Mouse (Mus musculus): ENCODE measurements at regions not wholly inside any gene's neighbourhood (a gene's known extent, or its start where the extent isn't known, plus 50 kb on each side); places are given as distances from the start of the nearest gene placed in this dataset.
A peak's percentile ranks its signal among the peaks of the same experiment; 100 is the strongest.

DNA sequence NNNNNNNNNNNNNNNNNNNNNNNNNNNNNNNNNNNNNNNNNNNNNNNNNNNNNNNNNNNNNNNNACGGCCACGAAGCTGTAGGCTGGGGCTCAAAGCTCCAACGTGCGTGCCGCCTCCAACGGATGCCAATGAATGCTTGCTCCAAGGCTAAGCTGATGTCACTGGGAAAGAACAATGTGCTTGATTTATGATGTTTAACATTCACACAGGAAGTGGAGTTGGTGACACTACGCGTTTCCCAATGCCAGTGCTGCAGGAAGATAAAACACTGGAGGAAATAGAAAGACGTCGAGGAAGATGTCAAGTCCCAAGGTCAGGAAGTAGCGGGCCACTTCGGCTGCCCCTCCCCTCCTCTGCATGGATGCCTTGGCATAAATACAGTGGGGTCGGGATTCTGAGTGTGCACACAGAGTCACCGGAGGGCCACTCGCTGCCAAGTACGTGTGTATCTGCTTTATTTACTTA is 180.7 kb upstream of the Azi2 start:
- 75% methylated on average over 16 of the region's 16 CpGs for WGBS
- Histone ChIP-seq H3K4me3 (no peak overlapping the region), H3K27ac (no peak overlapping the region), H3K9ac (no peak overlapping the region), H3K4me2 (replicated peaks) (no peak overlapping the region), H3K27me3 (no peaks in the 10 kb centered on the region), H3K9me3 (no peaks in the 10 kb centered on the region; the same call in 1 of the 2 replicates), H3K4me1 (no peaks in the 10 kb centered on the region), H3K36me3 (no peaks in the 10 kb centered on the region)
- no peak for ATAC-seq (ENCODE audit: low FRiP score, low read depth)

DNA sequence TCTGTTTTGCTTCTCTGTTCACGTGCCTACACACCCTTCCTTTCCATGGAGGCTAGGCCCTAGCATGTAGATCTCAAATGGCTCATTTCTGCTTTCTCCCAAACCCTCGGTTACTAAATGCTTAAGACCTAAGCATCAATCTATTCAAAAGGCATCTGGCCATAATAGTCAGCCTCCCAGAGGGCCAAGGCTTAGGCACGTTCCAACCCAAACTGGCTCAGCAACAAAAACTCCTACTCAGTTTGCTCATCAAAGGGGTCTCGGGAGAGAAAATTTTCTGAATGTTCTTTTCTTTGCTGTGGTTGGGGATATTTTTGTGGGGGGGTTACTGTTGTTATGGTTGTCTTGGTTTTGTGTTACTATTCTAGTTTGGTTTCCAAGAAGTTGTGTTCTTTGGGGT is 196.8 kb upstream of the Azi2 start:
- ATAC-seq (ENCODE audit: low FRiP score, low read depth): no peak
- Histone ChIP-seq H3K27ac (no peak overlapping the region), H3K27me3 (no peaks in the 10 kb centered on the region), H3K9ac (no peak overlapping the region), H3K36me3 (no peaks in the 10 kb centered on the region), H3K4me2 (replicated peaks) (no peak overlapping the region), H3K9me3 (no peaks in the 10 kb centered on the region), H3K4me3 (no peak overlapping the region), H3K4me1 (0 out of 2 replicates have a peak, but pooled peaks cover 3% of the 10 kb centered on the region)
- 64% methylated on average over 4 of the region's 4 CpGs for WGBS

GRCm38 (mm10) chr9:117836696-117837380 is 203.5 kb upstream of the Azi2 start:
- 0 out of 2 replicates have a peak, but pooled peaks cover 3% of the 10 kb centered on the region for H3K4me1 ChIP-seq
- no peaks in the 10 kb centered on the region for H3K9me3 ChIP-seq
- H3K4me2 ChIP-seq (replicated peaks): no peak overlapping the region
- 33% methylated on average over 12 of the region's 12 CpGs for WGBS
- no peak overlapping the region for H3K4me3 ChIP-seq
- H3K36me3 ChIP-seq: no peaks in the 10 kb centered on the region
- no peaks in the 10 kb centered on the region for H3K27me3 ChIP-seq
- no peak for ATAC-seq (ENCODE audit: low FRiP score, low read depth)
- no peak overlapping the region for H3K9ac ChIP-seq
- H3K27ac ChIP-seq: no peak overlapping the region

DNA sequence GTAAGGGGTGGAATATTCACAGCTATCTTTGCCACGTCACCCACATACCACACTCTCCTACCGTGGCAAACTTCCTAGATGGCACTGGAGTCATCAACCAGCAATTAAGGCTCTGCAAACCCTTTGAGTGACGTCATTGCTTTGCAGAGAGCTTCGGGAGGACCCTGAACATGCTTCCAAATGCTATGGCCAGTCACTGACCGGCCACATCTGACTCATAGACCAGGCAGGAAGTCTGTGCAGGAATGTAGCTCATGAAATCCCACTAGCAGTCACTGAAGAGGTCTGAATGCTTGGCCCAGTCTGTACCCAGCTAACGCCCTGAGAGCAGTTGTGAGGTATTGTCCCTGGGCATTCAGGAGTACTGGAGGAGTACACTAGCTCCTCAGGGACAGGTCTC is 203.9 kb upstream of the Rbms3 start:
- Histone ChIP-seq H3K4me3 (no peak overlapping the region), H3K4me2 (replicated peaks) (no peak overlapping the region), H3K27ac (no peak overlapping the region), H3K4me1 (no peaks in the 10 kb centered on the region), H3K9ac (no peak overlapping the region), H3K27me3 (no peaks in the 10 kb centered on the region), H3K36me3 (no peaks in the 10 kb centered on the region), H3K9me3 (no peaks in the 10 kb centered on the region)
- no peak for ATAC-seq (ENCODE audit: low FRiP score, low read depth)
- 77% methylated on average over 6 of the region's 6 CpGs for WGBS

DNA sequence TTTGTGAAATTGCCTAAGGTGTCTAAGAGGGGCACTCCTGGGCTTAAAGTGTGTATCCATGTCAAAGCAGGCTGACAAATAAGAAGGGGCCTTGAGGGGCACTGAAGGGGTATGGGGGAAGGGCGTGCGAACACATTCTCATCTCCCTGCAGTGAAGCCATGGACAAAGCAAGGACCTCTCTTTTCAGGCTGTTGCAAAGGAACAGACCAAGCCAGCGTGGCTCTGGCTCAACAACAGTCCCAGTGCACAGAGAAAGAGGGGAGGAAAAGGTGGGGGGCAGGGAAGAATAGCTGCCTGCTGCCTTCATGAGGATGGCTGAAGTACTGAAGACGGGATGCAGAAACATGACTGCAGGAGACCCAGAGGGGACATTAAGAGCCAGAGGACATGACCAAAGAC is 184.9 kb upstream of the Rbms3 start:
- Histone ChIP-seq H3K27me3 (no peaks in the 10 kb centered on the region), H3K9ac (no peak overlapping the region), H3K27ac (no peak overlapping the region), H3K9me3 (no peaks in the 10 kb centered on the region), H3K4me1 (peaks cover 5% of the 10 kb centered on the region; the same call in 1 of the 2 replicates), H3K36me3 (no peaks in the 10 kb centered on the region), H3K4me2 (replicated peaks) (no peak overlapping the region), H3K4me3 (no peak overlapping the region)
- ATAC-seq (ENCODE audit: low FRiP score, low read depth): no peak
- 60% methylated on average over 4 of the region's 4 CpGs for WGBS

DNA sequence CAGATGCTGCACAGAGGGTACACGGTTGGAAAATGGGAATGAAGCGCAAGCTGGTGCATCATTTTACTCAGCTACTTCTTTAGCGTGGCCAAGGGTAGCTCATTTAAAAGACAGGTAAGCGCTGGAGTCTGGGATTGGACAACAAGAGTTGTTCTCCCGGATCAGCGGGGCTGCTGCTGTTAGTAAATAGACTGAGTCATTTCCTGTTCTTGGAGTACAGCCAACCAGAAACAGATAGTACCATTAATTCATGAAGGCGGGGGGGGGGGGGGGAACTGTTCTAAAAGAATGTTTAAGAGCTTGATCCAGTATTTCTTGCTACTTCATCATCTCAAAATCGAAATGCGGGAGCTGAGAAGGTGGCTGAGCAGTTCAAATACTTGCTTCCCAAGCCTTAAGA is 183.5 kb upstream of the Rbms3 start:
- Histone ChIP-seq H3K4me2 (replicated peaks) (no peak overlapping the region), H3K9me3 (no peaks in the 10 kb centered on the region), H3K27ac (no peak overlapping the region), H3K27me3 (no peaks in the 10 kb centered on the region), H3K4me3 (no peak overlapping the region), H3K9ac (no peak overlapping the region), H3K4me1 (peaks cover 5% of the 10 kb centered on the region; the same call in 1 of the 2 replicates), H3K36me3 (no peaks in the 10 kb centered on the region)
- no peak for ATAC-seq (ENCODE audit: low FRiP score, low read depth)
- 60% methylated on average over 9 of the region's 9 CpGs for WGBS

DNA sequence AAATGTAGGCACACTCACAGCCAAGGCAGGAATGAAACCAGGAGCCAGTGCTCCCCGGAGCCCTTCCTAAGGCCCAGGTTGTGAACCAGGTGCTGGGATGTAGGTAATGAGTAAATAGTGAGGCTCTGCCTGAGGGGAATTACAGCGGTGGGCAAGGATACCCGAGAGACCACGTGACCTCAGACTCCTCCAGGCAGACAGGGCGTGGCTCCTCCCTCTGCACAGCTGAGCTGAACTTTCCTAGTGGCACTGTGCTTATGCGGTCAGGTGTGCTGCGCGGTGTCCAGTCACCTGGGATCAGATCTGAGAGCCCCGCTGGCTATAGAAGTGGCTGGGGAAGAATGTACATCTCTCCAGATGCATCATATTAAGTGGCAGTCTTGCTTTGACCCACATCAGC is 176.1 kb upstream of the Rbms3 start:
- H3K9ac ChIP-seq: no peak overlapping the region
- no peaks in the 10 kb centered on the region for H3K27me3 ChIP-seq
- no peak overlapping the region for H3K4me3 ChIP-seq
- no peaks in the 10 kb centered on the region for H3K36me3 ChIP-seq
- no peak overlapping the region for H3K27ac ChIP-seq
- H3K9me3 ChIP-seq: no peaks in the 10 kb centered on the region
- H3K4me2 ChIP-seq (replicated peaks): no peak overlapping the region
- no peaks in the 10 kb centered on the region for H3K4me1 ChIP-seq
- ATAC-seq (ENCODE audit: low FRiP score, low read depth): no peak
- WGBS: 72% methylated on average over 9 of the region's 9 CpGs

- 67% methylated on average over 5 of the region's 5 CpGs for WGBS
- Histone ChIP-seq H3K4me1 (no peaks in the 10 kb centered on the region), H3K4me3 (no peak overlapping the region), H3K9me3 (no peaks in the 10 kb centered on the region), H3K27ac (no peak overlapping the region), H3K36me3 (no peaks in the 10 kb centered on the region), H3K4me2 (replicated peaks) (no peak overlapping the region), H3K9ac (no peak overlapping the region), H3K27me3 (no peaks in the 10 kb centered on the region)
- ATAC-seq (ENCODE audit: low FRiP score, low read depth): no peak
Measured at GRCm38 (mm10) chr9:117784186-117784591, 154.5 kb upstream of the Rbms3 start.

DNA sequence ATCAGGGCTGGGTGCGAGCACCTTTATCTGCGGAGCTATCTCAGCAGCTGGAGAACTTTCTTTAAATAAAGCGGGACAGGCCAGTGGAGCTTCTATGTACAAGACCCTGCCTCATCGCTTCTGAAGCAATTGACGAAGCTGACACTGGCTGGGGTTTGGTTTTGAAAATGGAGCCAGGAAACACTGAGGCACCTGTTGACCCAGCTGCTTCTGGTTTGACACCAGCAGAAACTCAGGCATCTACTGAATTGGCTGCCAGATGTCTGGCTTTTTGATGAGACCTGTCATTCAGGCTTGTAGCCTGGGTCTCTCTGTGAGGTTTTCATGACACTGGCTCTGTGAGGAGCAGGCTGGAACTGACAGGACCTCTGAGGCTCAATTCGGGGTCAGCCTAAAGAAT is 124.9 kb upstream of the Rbms3 start:
- peak overlapping the region; percentile 3; the same call in 1 of the 2 replicates for H3K27ac ChIP-seq
- H3K36me3 ChIP-seq: no peaks in the 10 kb centered on the region
- no peak for ATAC-seq (ENCODE audit: low FRiP score, low read depth)
- no peak overlapping the region for H3K4me3 ChIP-seq
- H3K4me2 ChIP-seq (replicated peaks): no peak overlapping the region
- H3K27me3 ChIP-seq: no peaks in the 10 kb centered on the region
- 0 out of 2 replicates have a peak, but pooled peaks cover 6% of the 10 kb centered on the region for H3K4me1 ChIP-seq
- no peaks in the 10 kb centered on the region for H3K9me3 ChIP-seq
- no peak overlapping the region for H3K9ac ChIP-seq
- WGBS: 85% methylated on average over 6 of the region's 6 CpGs

DNA sequence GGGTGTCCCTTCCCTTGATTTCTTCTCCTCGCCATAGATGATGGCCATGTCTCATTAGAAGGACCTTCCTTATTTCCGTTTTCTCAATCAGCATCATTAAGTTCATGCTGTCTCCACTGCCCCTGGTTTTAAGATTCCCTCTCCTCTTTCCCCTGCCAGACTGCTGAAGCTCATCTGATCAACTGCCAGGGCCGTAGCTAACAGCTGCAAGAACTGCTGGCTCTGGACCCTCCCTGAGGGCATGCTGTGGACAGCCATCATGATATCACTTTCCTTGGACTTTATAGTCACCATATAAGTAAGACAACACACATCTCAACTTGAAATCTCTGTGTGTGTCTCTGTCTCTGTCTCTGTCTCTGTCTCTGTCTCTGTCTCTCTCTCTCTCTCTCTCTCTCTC is 123.8 kb upstream of the Rbms3 start:
- Histone ChIP-seq H3K27ac (no peak overlapping the region), H3K36me3 (no peaks in the 10 kb centered on the region), H3K9ac (no peak overlapping the region), H3K4me1 (no peaks in the 10 kb centered on the region), H3K9me3 (no peaks in the 10 kb centered on the region), H3K27me3 (no peaks in the 10 kb centered on the region), H3K4me3 (no peak overlapping the region), H3K4me2 (replicated peaks) (no peak overlapping the region)
- WGBS: 64% methylated on average over 3 of the region's 3 CpGs
- no peak for ATAC-seq (ENCODE audit: low FRiP score, low read depth)

DNA sequence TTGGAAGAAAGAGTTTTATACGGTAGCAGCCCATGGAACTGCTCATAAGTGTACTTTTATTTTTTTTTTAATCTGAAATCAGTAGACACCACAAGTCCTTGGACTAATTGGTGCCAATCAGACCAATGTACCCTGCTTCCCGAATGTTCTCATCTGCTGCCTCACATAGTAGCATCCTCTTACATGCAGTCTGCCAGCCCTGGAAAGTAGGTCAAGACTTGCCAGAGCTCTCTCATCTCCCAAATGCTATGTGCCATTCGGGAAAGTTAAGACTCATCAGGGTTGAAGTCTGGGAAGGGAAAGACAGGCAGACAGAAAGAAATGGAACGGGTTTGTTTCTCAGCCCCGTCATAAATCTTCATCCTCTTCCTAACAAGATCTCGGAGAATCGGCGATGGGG is 115.2 kb upstream of the Rbms3 start:
- Histone ChIP-seq H3K4me2 (replicated peaks) (no peak overlapping the region), H3K4me3 (no peak overlapping the region), H3K27ac (no peak overlapping the region), H3K36me3 (no peaks in the 10 kb centered on the region), H3K9me3 (no peaks in the 10 kb centered on the region), H3K4me1 (no peaks in the 10 kb centered on the region), H3K9ac (no peak overlapping the region), H3K27me3 (no peaks in the 10 kb centered on the region)
- WGBS: 84% methylated on average over 8 of the region's 8 CpGs
- ATAC-seq (ENCODE audit: low FRiP score, low read depth): no peak

DNA sequence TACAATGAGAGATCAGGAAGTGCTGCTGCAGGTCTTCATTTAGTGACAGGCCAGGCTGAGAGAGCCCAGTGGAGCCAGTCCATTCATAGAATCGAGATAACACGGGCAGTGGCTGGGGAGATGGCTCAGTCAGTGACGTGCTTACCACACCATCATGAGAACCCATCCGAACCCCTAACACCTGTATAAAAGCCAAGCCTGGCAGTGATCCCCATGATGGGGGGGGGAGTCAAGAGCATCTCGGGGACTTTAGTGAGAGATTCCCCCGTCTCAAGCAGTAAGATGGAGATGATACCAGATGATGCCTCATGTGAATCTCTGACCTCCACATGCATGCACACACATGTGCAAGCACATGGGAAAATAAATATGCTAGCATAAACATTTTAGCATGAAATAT is 99.7 kb upstream of the Rbms3 start:
- Histone ChIP-seq H3K4me2 (replicated peaks) (no peak overlapping the region), H3K4me3 (no peak overlapping the region), H3K27me3 (no peaks in the 10 kb centered on the region), H3K9ac (no peak overlapping the region), H3K4me1 (no peaks in the 10 kb centered on the region), H3K27ac (no peak overlapping the region), H3K36me3 (no peaks in the 10 kb centered on the region), H3K9me3 (no peaks in the 10 kb centered on the region)
- WGBS: 88% methylated on average over 6 of the region's 6 CpGs
- no peak for ATAC-seq (ENCODE audit: low FRiP score, low read depth)

DNA sequence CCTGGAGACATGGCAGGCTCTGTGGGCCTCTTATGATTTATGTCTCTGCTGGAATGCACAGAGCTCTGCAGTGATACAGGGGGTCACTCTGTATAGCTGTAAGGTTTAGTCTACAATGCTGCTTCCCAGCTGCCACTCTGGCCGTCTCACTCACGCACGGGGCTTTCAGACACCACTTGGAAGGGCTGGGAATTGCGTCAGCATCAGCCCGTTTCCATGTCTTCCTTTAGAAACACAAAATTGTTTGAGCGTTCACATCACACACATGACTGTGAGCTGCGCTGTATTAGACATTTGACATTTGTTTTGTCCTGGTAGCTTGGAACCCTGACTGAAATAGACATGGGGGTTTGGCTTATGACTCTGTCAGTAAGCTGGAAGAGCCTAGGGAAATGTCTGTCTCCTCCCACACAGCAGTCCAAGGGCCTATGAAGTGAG is 90.5 kb upstream of the Rbms3 start:
- H3K9ac ChIP-seq: no peak overlapping the region
- no peak overlapping the region for H3K27ac ChIP-seq
- no peaks in the 10 kb centered on the region for H3K36me3 ChIP-seq
- 67% methylated on average over 7 of the region's 7 CpGs for WGBS
- no peak for ATAC-seq (ENCODE audit: low FRiP score, low read depth)
- no peaks in the 10 kb centered on the region for H3K27me3 ChIP-seq
- H3K4me2 ChIP-seq (replicated peaks): no peak overlapping the region
- H3K4me1 ChIP-seq: peaks cover 18% of the 10 kb centered on the region
- no peak overlapping the region for H3K4me3 ChIP-seq
- peaks cover 4% of the 10 kb centered on the region; the same call in 1 of the 2 replicates for H3K9me3 ChIP-seq
